Mouse (Mus musculus) CH12.LX (cell line): Measurements from ENCODE around the gene Syn3. TPM values are rescaled to one million over a fixed set of nuclear protein-coding genes. Genes with fewer than 3 reads are reported as not detected.

ENCODE experiments used
- DNase-seq: peaks from one replicate; pipeline ENCODE4 v3.0.0-alpha.2; 2013; ENCODE audit errors: extremely low read depth
- H3K27ac ChIP-seq: 2 replicates; pipeline ENCODE4 v1.5.1; 2012; ENCODE audit warnings: low read depth, mild to moderate bottlenecking, control low read depth, moderate library complexity; ENCODE audit not compliant: insufficient read depth
- H3K27me3 ChIP-seq: replicated peaks from 2 replicates; pipeline ENCODE3; 2012; ENCODE audit warnings: inconsistent platforms
- H3K36me3 ChIP-seq, 2 experiments: replicated peaks in 1 of 2; 2 replicates each; pipeline versions ENCODE3 to v1.6.1; 2012; ENCODE audit warnings: inconsistent platforms in 1 of 2, low read length in 1 of 2, mild to moderate bottlenecking in 1 of 2, mixed read lengths in 1 of 2, moderate library complexity in 1 of 2; ENCODE audit not compliant: control insufficient read depth in 1 of 2, insufficient read depth in 1 of 2
- H3K4me1 ChIP-seq, 2 experiments: 2 replicates each; pipeline ENCODE4 v1.6.1; 2012; ENCODE audit warnings: inconsistent platforms in 1 of 2, moderate library complexity in 1 of 2; ENCODE audit not compliant: insufficient read depth in 2 of 2, control insufficient read depth in 1 of 2
- H3K4me2 ChIP-seq: 2 replicates; pipeline ENCODE4 v1.6.1; 2012; ENCODE audit warnings: low read depth, mild to moderate bottlenecking, control low read depth; ENCODE audit not compliant: poor library complexity, insufficient read depth, severe bottlenecking
- H3K4me3 ChIP-seq, 3 experiments: fragments of 150-350 bp in 1 of 3; sonication (generic) in 1 of 3; replicated peaks in 1 of 3; 2 replicates each; pipeline versions ENCODE3 to v1.5.1; 2011 to 2012; ENCODE audit warnings: low read depth in 2 of 3, low read length in 2 of 3, mild to moderate bottlenecking in 2 of 3, moderate library complexity in 2 of 3, control low read depth in 1 of 3, improper control_type of control experiment in 1 of 3, inconsistent platforms in 1 of 3, mixed read lengths in 1 of 3; ENCODE audit not compliant: poor library complexity in 1 of 3
- H3K79me2 ChIP-seq: replicated peaks from 2 replicates; pipeline ENCODE4 v1.6.1; 2012; ENCODE audit warnings: mild to moderate bottlenecking, moderate library complexity; ENCODE audit not compliant: control insufficient read depth, poor library complexity, insufficient read depth, severe bottlenecking; ENCODE audit errors: extremely low read depth
- H3K9ac ChIP-seq: 2 replicates; pipeline ENCODE4 v1.6.1; 2012; ENCODE audit warnings: low read depth, mild to moderate bottlenecking, control low read depth, moderate library complexity; ENCODE audit not compliant: insufficient read depth
- H3K9me3 ChIP-seq: replicated peaks from 2 replicates; pipeline ENCODE3; 2012; ENCODE audit warnings: low read length, inconsistent platforms, mixed read lengths
- CHD1 ChIP-seq: IDR thresholded peaks from 2 replicates; pipeline ENCODE4 v1.6.1; 2012; ENCODE audit warnings: low read depth, low read length, improper control_type of control experiment, inconsistent platforms
- ELF1 ChIP-seq: IDR thresholded peaks from 2 replicates; pipeline ENCODE4 v1.6.1; 2014; ENCODE audit warnings: low read depth, mild to moderate bottlenecking, inconsistent platforms, low read length, improper control_type of control experiment
- EP300 ChIP-seq: IDR thresholded peaks from 2 replicates; pipeline ENCODE4 v1.6.1; 2011; ENCODE audit warnings: low read length, improper control_type of control experiment
- JUN ChIP-seq: IDR thresholded peaks from 2 replicates; pipeline ENCODE4 v1.6.1; 2011; ENCODE audit warnings: low read depth, mild to moderate bottlenecking, low read length, improper control_type of control experiment, moderate library complexity; ENCODE audit not compliant: insufficient read depth
- KAT2A ChIP-seq: IDR thresholded peaks from 2 replicates; pipeline ENCODE4 v1.6.1; 2012; ENCODE audit warnings: low read length, improper control_type of control experiment, inconsistent platforms; ENCODE audit not compliant: insufficient replicate concordance
- MAFK ChIP-seq: IDR thresholded peaks from 2 replicates; pipeline ENCODE4 v1.6.1; 2011; ENCODE audit warnings: low read length, improper control_type of control experiment; ENCODE audit not compliant: insufficient replicate concordance
- MAX ChIP-seq: IDR thresholded peaks from 2 replicates; pipeline ENCODE4 v1.6.1; 2011; ENCODE audit warnings: low read length, improper control_type of control experiment
- MAZ ChIP-seq: IDR thresholded peaks from 2 replicates; pipeline ENCODE4 v1.6.1; 2012; ENCODE audit warnings: low read depth, mild to moderate bottlenecking, inconsistent platforms, low read length, improper control_type of control experiment, moderate library complexity
- NRF1 ChIP-seq: IDR thresholded peaks from 2 replicates; pipeline ENCODE4 v1.6.1; 2014; ENCODE audit warnings: low read depth, mild to moderate bottlenecking, inconsistent platforms, low read length, improper control_type of control experiment, moderate library complexity
- SIN3A ChIP-seq: IDR thresholded peaks from 2 replicates; pipeline ENCODE4 v1.6.1; 2012; ENCODE audit warnings: low read length, improper control_type of control experiment, inconsistent platforms
- SMC3 ChIP-seq: IDR thresholded peaks from 2 replicates; pipeline ENCODE4 v1.6.1; 2011; ENCODE audit warnings: low read depth, low read length, improper control_type of control experiment
- TCF12 ChIP-seq: IDR thresholded peaks from 2 replicates; pipeline ENCODE4 v1.6.1; 2014; ENCODE audit warnings: low read depth, mild to moderate bottlenecking, inconsistent platforms, low read length, improper control_type of control experiment
- USF2 ChIP-seq: conservative IDR thresholded peaks from 2 replicates; pipeline ENCODE4 v1.6.1; 2011; ENCODE audit warnings: low read depth, low read length, improper control_type of control experiment
- ZKSCAN1 ChIP-seq: IDR thresholded peaks from 2 replicates; pipeline ENCODE4 v1.6.1; 2012; ENCODE audit warnings: low read depth, inconsistent platforms, low read length, improper control_type of control experiment, borderline replicate concordance
- dilution Hi-C: fragments of 300-500 bp; cut with MboI; formaldehyde crosslinking; loops from 2 replicates; pipeline ENCODE4 v1.14.3; 2020; ENCODE audit warnings: low sequenced_read_pairs; ENCODE audit not compliant: extremely low pct_unique_long_range_greater_than_20kb, extremely low pct_ligation_motif_present
- in situ Hi-C: fragments of 300-500 bp; cut with MboI; formaldehyde crosslinking; loops from 3 replicates; pipeline ENCODE4 v1.14.3; 2019; ENCODE audit warnings: low sequenced_read_pairs, low pct_ligation_motif_present, low pct_unique_long_range_greater_than_20kb, mixed read lengths
- polyA plus RNA-seq: library from polyadenylated mRNA; unstranded; fragments of >175 nt; gene quantifications from 2 replicates; pipeline ENCODE4 v1.2.1, GENCODE M21; 2012; ENCODE audit warnings: low read depth; ENCODE audit not compliant: insufficient read length
- total RNA-seq, 2 experiments: library from RNA; depleted of rRNA; stranded (reverse); fragments of 300-350 nt in 1 of 2; fragments of >200 nt in 1 of 2; gene quantifications; 2 replicates each; pipeline ENCODE4 v1.2.3; 2012 to 2014

Gene Syn3
- total and polyA plus RNA-seq, 3 experiments, result 2.8 to 8.9 (median 5.6) TPM

DNA sequence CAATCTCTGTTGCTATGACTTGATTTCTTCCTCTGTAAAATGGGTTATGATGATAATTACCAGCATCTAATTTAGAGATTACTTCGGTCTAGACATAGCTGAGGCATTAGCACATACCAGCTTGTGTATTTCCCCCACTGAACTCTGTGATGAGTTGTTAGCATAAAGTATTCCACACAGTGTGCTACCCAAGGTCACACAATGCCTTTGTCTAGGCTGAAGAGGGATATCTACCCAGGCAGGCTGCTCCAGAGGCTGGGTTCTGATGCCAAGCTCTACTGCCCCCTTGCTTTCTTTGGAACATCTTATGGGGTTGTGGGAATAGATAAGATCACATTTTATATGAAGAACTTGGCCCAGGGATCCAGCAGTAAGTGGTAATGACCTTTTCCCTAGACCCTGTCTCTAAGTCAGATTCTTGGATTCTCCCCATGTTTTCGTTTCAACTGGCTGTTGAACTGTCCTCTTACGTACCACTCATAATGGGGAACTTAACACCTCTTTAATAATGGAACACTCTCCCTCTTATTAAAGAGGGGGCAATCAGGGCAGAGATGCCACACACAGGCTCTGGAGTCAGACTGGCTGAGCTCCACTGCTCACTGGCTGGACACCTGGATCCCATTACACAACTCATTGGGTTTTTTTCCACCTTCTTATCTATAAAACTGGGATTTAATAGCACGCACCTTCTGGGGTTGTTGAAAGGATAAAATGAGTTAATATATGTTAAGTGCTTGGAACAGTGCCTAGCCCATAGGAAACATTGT lies 100.9 kb downstream of the Syn3 start:
- in situ Hi-C loops (no loop called here), dilution Hi-C loops (no loop called here)
- Histone ChIP-seq H3K27me3 (no peaks in the 10 kb centered on the region), H3K9me3 (no peaks in the 10 kb centered on the region), H3K4me1 (no peaks in the 10 kb centered on the region), H3K79me2 (no peaks in the 10 kb centered on the region), H3K4me2 (no peak overlapping the region), H3K4me3 (no peak overlapping the region), H3K36me3 (peaks cover 0 to 7% of the 10 kb centered on the region in 2 experiments), H3K27ac (no peak overlapping the region), H3K9ac (no peak overlapping the region)
- TF ChIP-seq MAZ (no peak), ZKSCAN1 (no peak), TCF12 (no peak), MAFK (no peak), CHD1 (no peak), MAX (no peak), JUN (no peak), ELF1 (no peak), KAT2A (no peak)
- no peak for DNase-seq

DNA sequence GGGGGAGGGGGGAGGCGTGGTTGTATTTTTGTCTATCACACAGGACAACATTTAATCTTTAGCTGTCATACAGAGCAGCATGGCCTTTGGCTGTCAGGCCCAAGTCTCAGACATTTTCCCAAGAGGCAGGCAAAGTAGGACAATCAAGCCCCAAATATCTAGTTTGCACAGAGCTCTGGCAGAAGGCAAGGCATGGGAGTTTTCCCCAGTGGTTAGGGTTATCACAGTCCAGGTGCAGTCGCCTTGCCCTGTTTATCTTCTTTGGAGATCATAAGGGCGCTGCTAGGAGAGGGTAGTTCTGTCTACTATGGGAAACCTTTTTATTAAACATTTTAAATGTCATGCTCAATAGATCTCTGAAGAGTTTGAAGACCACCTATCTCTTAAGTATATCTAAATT lies 106.3 kb downstream of the Syn3 start:
- dilution Hi-C loops, result no loop called here
- Histone ChIP-seq H3K4me3 (no peak overlapping the region), H3K36me3 (peaks cover 0 to 22% of the 10 kb centered on the region in 2 experiments), H3K27ac (no peak overlapping the region), H3K9ac (no peak overlapping the region)
- TF ChIP-seq EP300 (no peak), USF2 (no peak), ZKSCAN1 (no peak), TCF12 (no peak), SIN3A (no peak)
- TF ChIP-seq, all 38 proteins: peak for 0
- Histone ChIP-seq H3K9me3 (no peaks in the 10 kb centered on the region), H3K27me3 (no peaks in the 10 kb centered on the region), H3K79me2 (no peaks in the 10 kb centered on the region), H3K4me1 (peaks cover 0 to 27% of the 10 kb centered on the region in 2 experiments; a peak in 2 of 4 replicates), H3K4me2 (no peak overlapping the region)
- in situ Hi-C loops, result no loop called here
- DNase-seq, result no peak

DNA sequence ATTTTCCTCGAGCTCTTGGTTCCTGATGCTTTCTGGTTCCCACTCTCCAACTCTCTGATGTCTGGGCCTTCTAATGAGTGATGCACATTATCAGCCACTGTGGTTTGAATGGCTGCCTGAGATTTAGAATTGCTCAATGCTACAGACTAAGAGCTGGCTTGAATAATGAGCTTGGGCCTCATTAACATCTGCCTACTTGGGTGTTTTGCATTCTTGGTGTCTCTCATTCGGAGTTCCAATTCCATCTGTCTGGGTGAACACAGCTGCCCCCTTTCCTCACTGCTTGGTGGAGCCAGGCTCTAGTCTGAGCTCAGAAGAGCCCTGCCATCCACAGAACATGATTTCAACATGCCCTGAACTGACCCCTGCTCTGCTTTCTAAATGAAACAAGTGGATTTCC lies 108.8 kb downstream of the Syn3 start:
- H3K4me2 ChIP-seq, result no peak overlapping the region
- no peak for DNase-seq

More for the DNA sequence above, 108.8 kb downstream of the Syn3 start:
- peaks cover 3 to 46% of the 10 kb centered on the region in 2 experiments; a peak in 3 of 4 replicates for H3K4me1 ChIP-seq
- H3K9ac ChIP-seq, result no peak overlapping the region
- no peak for TF ChIP-seq NRF1
- no peak for TF ChIP-seq SMC3
- no peak overlapping the region for H3K4me3 ChIP-seq
- H3K79me2 ChIP-seq, result no peaks in the 10 kb centered on the region
- H3K27ac ChIP-seq, result no peak overlapping the region
- H3K27me3 ChIP-seq, result no peaks in the 10 kb centered on the region
- peaks cover 0 to 24% of the 10 kb centered on the region in 2 experiments for H3K36me3 ChIP-seq
- in situ Hi-C loops, result no loop called here
- dilution Hi-C loops, result no loop called here
- H3K9me3 ChIP-seq, result no peaks in the 10 kb centered on the region
